9 mouse cellular contexts compared by ENCODE assay signal in genomic region chr6:91146443-91147151, GRCm38 (mm10). TPM values are rescaled to one million over a fixed set of nuclear protein-coding genes. Genes with fewer than 3 reads are reported as not detected.
A peak's percentile ranks its signal among the peaks of the same experiment; 100 is the strongest.
DNase-seq lines count a peak whose midpoint lies in the region; ATAC-seq and TF ChIP-seq lines count a peak whose summit lies in the region.
"Had no signal": no experiment of that assay in that cellular context is flagged by ENCODE, and none has a peak within 500 bp of the region (broad histone marks: within the 10 kb centered on the region; RNA-seq: fewer than 3 reads in every experiment).

No protein-coding gene starts in this region.

- peak overlapping the region; percentile 62 for H3K27ac ChIP-seq in kidney, embryonic 14.5 days (ENCODE audit: low read depth, low read length)
- H3K27ac ChIP-seq in kidney, adult 2 months (ENCODE audit: insufficient read depth, low read depth, low read length), result no peak overlapping the region
- peak overlapping the region; percentile 83 for H3K27ac ChIP-seq in forebrain, embryonic 16.5 days (ENCODE audit: low read length)
- H3K27ac ChIP-seq in midbrain, embryonic 15.5 days, result peak overlapping the region; percentile 84
- H3K27ac ChIP-seq in intestine, embryonic 16.5 days (ENCODE audit: low read length), result no peak overlapping the region
- H3K27ac ChIP-seq: heart, adult 2 months had no signal

- TF ChIP-seq CTCF in kidney, adult 2 months (conservative IDR thresholded peaks at IDR 0.05; ENCODE audit: insufficient read depth, insufficient read length, low read depth, low read length), result no peak
- TF ChIP-seq CTCF in brain, embryonic 14.5 days (IDR thresholded peaks at IDR 0.05; ENCODE audit: borderline replicate concordance, extremely low read depth, insufficient read depth, insufficient read length), result no peak

- peaks cover 17% of the 10 kb centered on the region; the same call in 1 of the 2 replicates for H3K4me1 ChIP-seq in kidney, embryonic 14.5 days (ENCODE audit: control insufficient read depth, insufficient read depth, low read length)
- H3K4me1 ChIP-seq in kidney, adult 2 months (ENCODE audit: control insufficient read depth, insufficient read depth, low read length), result 0 out of 2 replicates have a peak, but pooled peaks cover 7% of the 10 kb centered on the region
- H3K4me1 ChIP-seq in forebrain, embryonic 16.5 days (replicated peaks; ENCODE audit: control insufficient read depth, insufficient read depth, low read length), result peaks cover 18% of the 10 kb centered on the region
- H3K4me1 ChIP-seq in midbrain, embryonic 15.5 days, result peaks cover 29% of the 10 kb centered on the region
- no peaks in the 10 kb centered on the region for H3K4me1 ChIP-seq in intestine, embryonic 16.5 days (ENCODE audit: control insufficient read depth, insufficient read depth, low read length)

- H3K4me2 ChIP-seq in kidney, embryonic 14.5 days (replicated peaks; ENCODE audit: low read depth, low read length), result no peak overlapping the region
- H3K4me2 ChIP-seq in forebrain, embryonic 16.5 days (ENCODE audit: low read length), result peak overlapping the region; percentile 10; the same call in 1 of the 2 replicates
- no peak overlapping the region for H3K4me2 ChIP-seq in midbrain, embryonic 15.5 days
- H3K4me2 ChIP-seq in intestine, embryonic 16.5 days (ENCODE audit: low read depth, low read length), result no peak overlapping the region

- H3K9ac ChIP-seq in kidney, embryonic 14.5 days (ENCODE audit: low read depth, low read length), result no peak overlapping the region
- H3K9ac ChIP-seq in forebrain, embryonic 16.5 days (replicated peaks; ENCODE audit: low read depth, low read length), result no peak overlapping the region
- H3K9ac ChIP-seq in midbrain, embryonic 15.5 days, result no peak overlapping the region
- H3K9ac ChIP-seq in intestine, embryonic 16.5 days (ENCODE audit: low read depth, low read length), result no peak overlapping the region

- DNase-seq in kidney, adult 2 months, result no peak
- peak; percentile 92 for DNase-seq in brain, embryonic 14.5 days (ENCODE audit: low read depth)
- DNase-seq in embryo, embryonic 9.5 days (ENCODE audit: extremely low spot score), result no peak
- DNase-seq in left cerebral cortex, postnatal 25 days (ENCODE audit: low spot score in 2 of 2), result no peak
- DNase-seq: heart, adult 2 months had no signal

- WGBS in kidney, embryonic 14.5 days, result 14% methylated on average over 5 of the region's 5 CpGs
- WGBS in kidney, adult 2 months, result 39% methylated on average over 5 of the region's 5 CpGs
- 2% methylated on average over 5 of the region's 5 CpGs for WGBS in forebrain, embryonic 16.5 days
- 9% methylated on average over 5 of the region's 5 CpGs for WGBS in midbrain, embryonic 15.5 days
- 41% methylated on average over 5 of the region's 5 CpGs for WGBS in intestine, embryonic 16.5 days

- H3K27me3 ChIP-seq in kidney, embryonic 14.5 days (ENCODE audit: control insufficient read depth, insufficient read depth, low read length), result no peaks in the 10 kb centered on the region
- no peaks in the 10 kb centered on the region for H3K27me3 ChIP-seq in kidney, adult 2 months (replicated peaks; ENCODE audit: control insufficient read depth, insufficient read depth, low read length)
- no peaks in the 10 kb centered on the region for H3K27me3 ChIP-seq in forebrain, embryonic 16.5 days (replicated peaks; ENCODE audit: control insufficient read depth, insufficient read depth, low read length)
- H3K27me3 ChIP-seq in midbrain, embryonic 15.5 days (replicated peaks), result no peaks in the 10 kb centered on the region
- H3K27me3 ChIP-seq in intestine, embryonic 16.5 days (replicated peaks; ENCODE audit: control insufficient read depth, insufficient read depth, low read length), result no peaks in the 10 kb centered on the region

- no peaks in the 10 kb centered on the region; the same call in 1 of the 2 replicates for H3K9me3 ChIP-seq in kidney, embryonic 14.5 days (ENCODE audit: control insufficient read depth, low read length)
- H3K9me3 ChIP-seq in forebrain, embryonic 16.5 days (ENCODE audit: control insufficient read depth, low read length), result no peaks in the 10 kb centered on the region
- H3K9me3 ChIP-seq in midbrain, embryonic 15.5 days, result no peaks in the 10 kb centered on the region
- H3K9me3 ChIP-seq in intestine, embryonic 16.5 days (ENCODE audit: control insufficient read depth, low read length), result 0 out of 2 replicates have a peak, but pooled peaks cover 2% of the 10 kb centered on the region

- ATAC-seq in kidney, embryonic 14.5 days (ENCODE audit: low FRiP score, low TSS enrichment), result peak; percentile 53; the same call in 1 of the 2 replicates
- ATAC-seq in forebrain, embryonic 16.5 days, result peak; percentile 71
- peak; percentile 89 for ATAC-seq in midbrain, embryonic 15.5 days (replicated peaks)
- ATAC-seq in intestine, embryonic 16.5 days, result no peak

- intact Hi-C loops in left cerebral cortex, postnatal 25 days (cut with DNase I), result no loop called here

- H3K4me3 ChIP-seq in kidney, embryonic 14.5 days (ENCODE audit: low read length), result no peak overlapping the region
- H3K4me3 ChIP-seq in kidney, adult 2 months (ENCODE audit: insufficient read depth, low read depth, low read length), result no peak overlapping the region
- no peak overlapping the region for H3K4me3 ChIP-seq in forebrain, embryonic 16.5 days (replicated peaks; ENCODE audit: low read length)
- no peak overlapping the region for H3K4me3 ChIP-seq in midbrain, embryonic 15.5 days
- no peak overlapping the region for H3K4me3 ChIP-seq in intestine, embryonic 16.5 days (ENCODE audit: low read length)
- H3K4me3 ChIP-seq: heart, adult 2 months had no signal

- H3K36me3 ChIP-seq in kidney, embryonic 14.5 days (ENCODE audit: control insufficient read depth, insufficient read depth, low read length), result no peaks in the 10 kb centered on the region
- no peaks in the 10 kb centered on the region for H3K36me3 ChIP-seq in kidney, adult 2 months (ENCODE audit: control insufficient read depth, insufficient read depth, low read length)
- H3K36me3 ChIP-seq in forebrain, embryonic 16.5 days (ENCODE audit: control insufficient read depth, insufficient read depth), result no peaks in the 10 kb centered on the region
- H3K36me3 ChIP-seq in midbrain, embryonic 15.5 days (replicated peaks), result no peaks in the 10 kb centered on the region
- no peaks in the 10 kb centered on the region for H3K36me3 ChIP-seq in intestine, embryonic 16.5 days (ENCODE audit: control insufficient read depth, insufficient read depth, low read length)

- no peak for TF ChIP-seq POLR2A in kidney, adult 2 months (IDR thresholded peaks at IDR 0.05; ENCODE audit: low read depth, low read length)
- no peak for TF ChIP-seq POLR2A in brain, embryonic 14.5 days (IDR thresholded peaks at IDR 0.05; ENCODE audit: borderline replicate concordance, extremely low read depth, insufficient read depth, insufficient read length, poor library complexity, severe bottlenecking)

RNA-seq across cellular contexts. Expression of gene Hdac11, which starts 9.9 kb away (rescaled TPM):
- 11.6 and 14.1 TPM in 2 replicates for polyA plus RNA-seq in kidney, embryonic 14.5 days (2014; fragmentation: Nextera tagmentation; extraction: Ambion mirVana)
- 43.5 and 46.7 TPM in 2 replicates for polyA plus RNA-seq in kidney, adult 2 months (2012; rRNA removed)
- 73.6 and 76.6 TPM in 2 replicates for polyA plus RNA-seq in brain, embryonic 14.5 days (2012; rRNA removed)
- 21.0 and 30.7 TPM in 2 replicates for polyA plus RNA-seq in forebrain, embryonic 16.5 days (2015; fragmentation: Nextera tagmentation; extraction: Ambion mirVana)
- polyA plus RNA-seq in midbrain, embryonic 15.5 days (2015; fragmentation: Nextera tagmentation; extraction: Ambion mirVana), result 46.5 and 49.4 TPM in 2 replicates
- 100 to 1,000 TPM; 158 to 161 TPM for total RNA-seq in left cerebral cortex, postnatal 25 days (2021)
- polyA plus RNA-seq in intestine, embryonic 16.5 days (2015; fragmentation: Nextera tagmentation; extraction: Ambion mirVana), result 7.7 and 9.0 TPM in 2 replicates

RNA-seq across cellular contexts. Expression of gene Nup210, which starts 30.0 kb away (rescaled TPM):
- polyA plus RNA-seq in kidney, embryonic 14.5 days (2014; fragmentation: Nextera tagmentation; extraction: Ambion mirVana), result 13.1 and 30.6 TPM in 2 replicates
- polyA plus RNA-seq in kidney, adult 2 months (2012; rRNA removed), result 16.7 and 18.5 TPM in 2 replicates
- polyA plus RNA-seq in brain, embryonic 14.5 days (2012; rRNA removed), result 21.7 and 43.2 TPM in 2 replicates
- polyA plus RNA-seq in forebrain, embryonic 16.5 days (2015; fragmentation: Nextera tagmentation; extraction: Ambion mirVana), result 18.4 and 21.1 TPM in 2 replicates
- 22.0 and 22.5 TPM in 2 replicates for polyA plus RNA-seq in midbrain, embryonic 15.5 days (2015; fragmentation: Nextera tagmentation; extraction: Ambion mirVana)
- 10 to 100 TPM; 26.5 to 28.9 TPM for total RNA-seq in left cerebral cortex, postnatal 25 days (2021)
- 13.7 TPM in 2 replicates for polyA plus RNA-seq in intestine, embryonic 16.5 days (2015; fragmentation: Nextera tagmentation; extraction: Ambion mirVana)

Comparison
In these comparisons a context has a peak if more than half of its experiments do, and no peak if none do; other contexts are left out.
1. H3K27ac ChIP-seq: peak in kidney, embryonic 14.5 days (single experiment), forebrain, embryonic 16.5 days (single experiment) and midbrain, embryonic 15.5 days (single experiment); none in kidney, adult 2 months (single experiment) and intestine, embryonic 16.5 days (single experiment).